Mouse (Mus musculus) kidney, postnatal 0 days (tissue): ENCODE results near the gene Akap7. TPM values are rescaled to one million over a fixed set of nuclear protein-coding genes. Genes with fewer than 3 reads are reported as not detected.

Experiments used
- ATAC-seq: fragments of 200-750 bp; cut with Nextera tagmentation; replicated peaks from 2 replicates; pipeline ENCODE4 v1.8.0; 2017; ENCODE audit warnings: low read depth, moderate number of reproducible peaks, moderate TSS enrichment, moderate library complexity; ENCODE audit not compliant: low FRiP score
- DNase-seq: peaks from one replicate; pipeline ENCODE4 v3.0.0-alpha.2; 2016; ENCODE audit warnings: low spot score
- H3K27ac ChIP-seq: fragments of 300-500 bp; sonication (generic); 2 replicates; pipeline ENCODE4 v1.5.1; 2014; ENCODE audit warnings: mild to moderate bottlenecking
- H3K27me3 ChIP-seq: fragments of 300-500 bp; sonication (generic); 2 replicates; pipeline ENCODE4 v1.6.1; 2014; ENCODE audit warnings: low read length, mixed read lengths; ENCODE audit not compliant: insufficient read depth
- H3K36me3 ChIP-seq: fragments of 300-500 bp; sonication (generic); 2 replicates; pipeline ENCODE4 v1.6.1; 2014; ENCODE audit warnings: low read length, mixed read lengths; ENCODE audit not compliant: insufficient read depth
- H3K4me1 ChIP-seq: fragments of 300-500 bp; sonication (generic); replicated peaks from 2 replicates; pipeline ENCODE4 v1.6.1; 2014; ENCODE audit warnings: antibody characterized with exemption, low read length, mixed read lengths; ENCODE audit not compliant: insufficient read depth
- H3K4me2 ChIP-seq: fragments of 300-500 bp; sonication (generic); 2 replicates; pipeline ENCODE4 v1.6.1; 2014; ENCODE audit warnings: mild to moderate bottlenecking, low read length, moderate library complexity, mixed read lengths
- H3K4me3 ChIP-seq: fragments of 300-500 bp; sonication (generic); replicated peaks from 2 replicates; pipeline ENCODE4 v1.5.1; 2014; ENCODE audit warnings: low read depth, low read length
- H3K9ac ChIP-seq: fragments of 300-500 bp; sonication (generic); 2 replicates; pipeline ENCODE4 v1.6.1; 2014; ENCODE audit warnings: low read depth, low read length
- H3K9me3 ChIP-seq: fragments of 300-500 bp; sonication (generic); replicated peaks from 2 replicates; pipeline ENCODE4 v1.6.1; 2016; ENCODE audit warnings: low read length, inconsistent platforms, mixed read lengths
- CTCF ChIP-seq: IDR thresholded peaks from 2 replicates; pipeline ENCODE4 v1.5.1; 2016; ENCODE audit warnings: antibody characterized with exemption, low read depth, mild to moderate bottlenecking, moderate library complexity
- WGBS: fragments of 180-500 bp; shearing (Covaris S2); extraction: QIAGEN DNeasy Blood & Tissue Kit; methylation state at CpG from one replicate; pipeline ENCODE4 v1.1.7; 2014; 5-methylcytosine and 5-hydroxymethylcytosine counted together
- polyA plus RNA-seq: library from polyadenylated mRNA; unstranded; fragments of >200 nt; fragmentation: Nextera tagmentation; extraction: Ambion mirVana; gene quantifications from 2 replicates; pipeline ENCODE4 v1.2.1, GENCODE M21; 2015

Akap7 gene
- polyA plus RNA-seq, 1 experiment from 2014 or later = 40.3 TPM

DNA sequence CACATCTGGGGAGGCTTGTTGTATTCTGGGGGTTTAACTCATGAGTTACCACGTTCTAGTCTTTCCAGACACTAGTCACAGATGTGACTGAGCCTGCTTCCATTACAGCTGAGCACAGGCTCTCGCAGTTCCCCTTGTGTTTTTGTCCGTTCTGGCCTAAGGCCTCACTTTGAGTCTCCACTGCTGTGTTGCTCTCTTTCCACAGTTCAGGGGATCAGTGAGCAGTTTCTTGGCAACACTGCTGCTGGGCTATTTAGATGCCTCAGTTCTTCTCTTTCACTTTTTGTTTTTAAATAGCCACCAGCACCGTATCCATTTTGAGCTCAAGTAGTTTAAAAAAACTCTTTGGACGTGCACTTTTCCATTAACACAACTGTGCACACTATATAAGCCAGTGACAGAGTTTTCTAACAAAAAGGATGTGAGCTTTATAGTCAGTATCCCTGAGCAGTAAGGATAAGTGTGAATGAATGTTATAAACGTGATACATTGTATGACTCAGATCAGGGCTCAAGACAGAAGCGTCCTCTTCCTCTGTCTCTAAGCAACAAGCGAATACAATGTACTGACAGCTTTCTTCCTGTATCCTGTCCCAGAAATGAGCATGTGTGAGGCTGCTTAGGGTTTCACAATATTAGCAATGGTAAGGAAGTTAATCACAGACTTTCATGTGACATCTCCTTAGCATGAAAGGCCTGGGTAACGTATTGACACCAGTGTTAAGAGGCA, 23.8 kb upstream of the Akap7 start:
- no peak for TF ChIP-seq CTCF
- peak; percentile 71 for DNase-seq
- Histone ChIP-seq H3K9ac (no peak overlapping the region), H3K4me1 (no peaks in the 10 kb centered on the region; the same call in 1 of the 2 replicates), H3K36me3 (no peaks in the 10 kb centered on the region), H3K27me3 (no peaks in the 10 kb centered on the region), H3K4me2 (no peak overlapping the region), H3K9me3 (no peaks in the 10 kb centered on the region), H3K4me3 (no peak overlapping the region), H3K27ac (no peak overlapping the region)
- 54% methylated on average over 9 of the region's 9 CpGs for WGBS
- no peak for ATAC-seq

DNA sequence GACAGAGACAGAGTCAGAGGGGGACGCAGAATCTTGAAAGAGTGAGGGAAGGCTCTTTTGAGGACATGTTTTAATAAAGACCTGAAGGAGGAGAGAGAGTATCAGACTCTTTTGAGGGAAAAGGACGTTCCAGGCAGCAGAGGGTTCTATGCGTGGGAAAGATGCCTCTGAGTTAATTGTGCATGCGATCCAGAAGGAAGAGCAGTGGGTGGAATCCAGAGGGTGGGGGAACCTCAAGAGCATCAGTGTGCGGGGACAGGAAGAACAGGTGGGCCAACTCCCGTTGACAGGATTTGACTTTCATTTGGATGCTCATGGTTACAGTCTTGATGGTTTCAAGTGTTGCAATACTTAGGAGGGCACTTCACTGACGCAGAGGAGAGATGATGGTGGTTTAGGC, 22.4 kb upstream of the Akap7 start:
- no peak overlapping the region for H3K4me2 ChIP-seq
- no peaks in the 10 kb centered on the region; the same call in 1 of the 2 replicates for H3K4me1 ChIP-seq
- H3K9ac ChIP-seq = no peak overlapping the region
- DNase-seq = no peak
- H3K27me3 ChIP-seq = no peaks in the 10 kb centered on the region
- H3K36me3 ChIP-seq = no peaks in the 10 kb centered on the region
- no peak overlapping the region for H3K4me3 ChIP-seq
- no peak for TF ChIP-seq CTCF
- H3K27ac ChIP-seq = no peak overlapping the region
- no peak for ATAC-seq
- no peaks in the 10 kb centered on the region for H3K9me3 ChIP-seq
- 52% methylated on average over 7 of the region's 7 CpGs for WGBS

DNA sequence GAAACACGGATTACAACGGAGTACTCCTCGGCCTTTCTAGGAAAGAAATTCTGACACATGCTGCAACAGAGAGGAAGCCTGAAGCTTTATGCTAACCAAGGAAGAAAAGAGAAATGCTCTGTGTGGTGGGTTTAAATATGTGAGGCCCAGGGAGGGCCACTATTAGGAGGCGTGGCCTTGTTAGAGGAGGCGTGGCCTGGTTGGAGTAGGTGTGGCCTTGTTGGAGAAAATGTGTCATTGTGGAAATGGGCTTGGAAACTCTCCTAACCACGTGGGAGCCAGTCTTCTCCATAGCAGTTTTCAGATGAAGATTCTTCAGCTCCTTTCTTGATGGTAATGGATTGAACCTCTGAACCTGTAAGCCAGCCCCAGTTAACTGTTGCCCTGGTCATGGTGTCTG, 19.8 kb upstream of the Akap7 start:
- no peak for DNase-seq
- Histone ChIP-seq H3K27me3 (no peaks in the 10 kb centered on the region), H3K4me3 (no peak overlapping the region), H3K9ac (no peak overlapping the region), H3K27ac (no peak overlapping the region), H3K9me3 (no peaks in the 10 kb centered on the region), H3K4me2 (no peak overlapping the region), H3K4me1 (no peaks in the 10 kb centered on the region; the same call in 1 of the 2 replicates), H3K36me3 (no peaks in the 10 kb centered on the region)
- no peak for TF ChIP-seq CTCF
- 82% methylated on average over 6 of the region's 6 CpGs for WGBS
- ATAC-seq = no peak

DNA sequence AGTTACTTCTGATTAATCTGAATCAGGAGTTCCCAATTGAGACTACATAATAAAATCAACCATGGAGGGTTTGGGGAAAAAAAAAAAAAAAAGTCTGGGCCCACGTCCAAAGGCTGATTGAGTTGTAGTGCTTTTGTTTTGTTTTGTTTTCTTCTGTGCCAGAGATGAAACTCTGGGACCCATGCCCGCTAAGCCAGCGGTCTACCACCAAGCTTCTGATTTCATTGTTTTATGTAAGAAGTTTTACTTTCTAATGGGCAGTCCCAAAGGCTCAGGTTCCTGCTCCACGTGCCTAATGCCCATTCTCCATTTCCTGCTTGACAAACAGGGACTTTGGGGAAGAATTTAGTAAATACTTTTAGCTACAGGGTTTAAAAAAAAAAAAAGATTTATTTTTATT, 18.0 kb upstream of the Akap7 start:
- WGBS = 47% methylated on average over 4 of the region's 4 CpGs
- no peaks in the 10 kb centered on the region for H3K9me3 ChIP-seq
- DNase-seq = no peak
- H3K4me2 ChIP-seq = no peak overlapping the region
- no peak overlapping the region for H3K27ac ChIP-seq
- no peak overlapping the region for H3K9ac ChIP-seq
- no peaks in the 10 kb centered on the region for H3K27me3 ChIP-seq
- no peaks in the 10 kb centered on the region for H3K36me3 ChIP-seq
- H3K4me1 ChIP-seq = no peaks in the 10 kb centered on the region
- ATAC-seq = no peak
- TF ChIP-seq CTCF = no peak
- no peak overlapping the region for H3K4me3 ChIP-seq

DNA sequence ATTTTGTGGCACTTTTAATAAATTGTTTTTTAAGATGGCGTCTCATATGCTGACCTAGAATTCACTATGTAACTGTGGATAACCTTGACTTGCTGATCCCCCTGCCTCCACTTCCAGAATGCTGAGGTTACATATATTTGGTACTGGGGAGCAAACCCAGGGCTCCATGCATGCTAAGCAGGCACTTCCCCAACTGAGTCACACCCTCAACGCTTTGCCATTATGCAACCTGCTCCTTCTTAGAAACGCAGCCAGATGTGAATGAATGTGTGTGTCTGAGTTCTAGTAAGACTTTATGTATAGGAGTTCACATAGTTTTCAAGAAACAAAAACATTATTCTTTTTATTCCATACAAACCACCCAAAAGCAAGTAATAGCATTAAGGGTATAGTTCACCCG, 13.5 kb upstream of the Akap7 start:
- Histone ChIP-seq H3K4me3 (no peak overlapping the region), H3K9me3 (no peaks in the 10 kb centered on the region), H3K9ac (no peak overlapping the region), H3K4me1 (no peaks in the 10 kb centered on the region), H3K27ac (no peak overlapping the region), H3K4me2 (no peak overlapping the region), H3K27me3 (no peaks in the 10 kb centered on the region), H3K36me3 (no peaks in the 10 kb centered on the region)
- ATAC-seq (no peak), DNase-seq (no peak)
- 92% methylated on average over 4 of the region's 4 CpGs for WGBS
- TF ChIP-seq CTCF = no peak

DNA sequence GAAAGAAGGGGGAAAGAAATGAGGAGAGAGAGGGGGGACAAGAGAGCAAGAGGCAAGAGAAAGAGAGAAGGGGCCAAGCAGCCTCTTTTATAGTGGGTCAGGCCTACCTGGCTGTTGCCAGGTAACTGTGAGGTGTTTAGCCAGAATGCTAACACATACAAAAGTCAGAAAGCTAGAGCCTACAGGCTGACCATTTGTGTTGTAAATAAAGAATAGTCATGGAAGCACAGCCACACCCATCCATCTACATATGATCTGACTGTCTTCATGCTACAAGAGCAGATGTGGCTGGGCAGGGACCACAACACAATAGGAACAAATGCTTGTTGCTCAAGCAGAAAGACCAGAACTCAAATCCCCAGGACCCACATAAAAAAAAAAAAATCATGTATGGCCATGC, 11.9 kb upstream of the Akap7 start:
- H3K4me1 ChIP-seq = no peaks in the 10 kb centered on the region
- H3K27ac ChIP-seq = no peak overlapping the region
- no peaks in the 10 kb centered on the region for H3K9me3 ChIP-seq
- no peak for TF ChIP-seq CTCF
- no peak overlapping the region for H3K4me2 ChIP-seq
- no peaks in the 10 kb centered on the region for H3K27me3 ChIP-seq
- H3K4me3 ChIP-seq = no peak overlapping the region
- DNase-seq (no peak), ATAC-seq (no peak)
- no peak overlapping the region for H3K9ac ChIP-seq
- H3K36me3 ChIP-seq = no peaks in the 10 kb centered on the region

DNA sequence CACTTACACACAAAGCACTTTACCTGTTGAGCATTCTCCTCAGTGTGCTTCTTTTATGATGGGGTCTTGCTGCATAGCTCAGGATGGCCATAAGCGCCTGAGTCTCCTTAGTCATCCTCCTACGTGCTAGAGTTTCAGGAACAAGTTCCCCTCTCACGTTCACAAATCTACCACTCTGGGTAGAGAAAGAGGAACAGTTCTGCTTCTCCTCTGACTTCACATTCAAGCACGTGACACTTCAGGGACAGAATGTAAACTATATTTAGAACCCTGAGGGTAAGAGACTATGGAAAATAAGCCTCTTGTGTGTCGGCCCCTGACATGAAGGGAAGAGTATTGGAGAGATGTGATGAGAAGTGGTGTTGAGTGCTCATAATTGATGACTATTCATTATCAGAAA, 10.7 kb upstream of the Akap7 start:
- Histone ChIP-seq H3K4me3 (no peak overlapping the region), H3K4me1 (no peaks in the 10 kb centered on the region), H3K9me3 (no peaks in the 10 kb centered on the region), H3K27me3 (no peaks in the 10 kb centered on the region), H3K9ac (no peak overlapping the region), H3K27ac (no peak overlapping the region), H3K4me2 (no peak overlapping the region), H3K36me3 (no peaks in the 10 kb centered on the region)
- 64% methylated on average over 5 of the region's 5 CpGs for WGBS
- DNase-seq = no peak
- ATAC-seq = no peak
- no peak for TF ChIP-seq CTCF
